Mouse (Mus musculus): ENCODE data around the gene Zer1.
"Not testable (repeated sequence)": the region's sequence is repeated elsewhere in the genome, so short reads cannot be mapped to it uniquely, and the experiment has no call there.

Zer1 gene

DNA sequence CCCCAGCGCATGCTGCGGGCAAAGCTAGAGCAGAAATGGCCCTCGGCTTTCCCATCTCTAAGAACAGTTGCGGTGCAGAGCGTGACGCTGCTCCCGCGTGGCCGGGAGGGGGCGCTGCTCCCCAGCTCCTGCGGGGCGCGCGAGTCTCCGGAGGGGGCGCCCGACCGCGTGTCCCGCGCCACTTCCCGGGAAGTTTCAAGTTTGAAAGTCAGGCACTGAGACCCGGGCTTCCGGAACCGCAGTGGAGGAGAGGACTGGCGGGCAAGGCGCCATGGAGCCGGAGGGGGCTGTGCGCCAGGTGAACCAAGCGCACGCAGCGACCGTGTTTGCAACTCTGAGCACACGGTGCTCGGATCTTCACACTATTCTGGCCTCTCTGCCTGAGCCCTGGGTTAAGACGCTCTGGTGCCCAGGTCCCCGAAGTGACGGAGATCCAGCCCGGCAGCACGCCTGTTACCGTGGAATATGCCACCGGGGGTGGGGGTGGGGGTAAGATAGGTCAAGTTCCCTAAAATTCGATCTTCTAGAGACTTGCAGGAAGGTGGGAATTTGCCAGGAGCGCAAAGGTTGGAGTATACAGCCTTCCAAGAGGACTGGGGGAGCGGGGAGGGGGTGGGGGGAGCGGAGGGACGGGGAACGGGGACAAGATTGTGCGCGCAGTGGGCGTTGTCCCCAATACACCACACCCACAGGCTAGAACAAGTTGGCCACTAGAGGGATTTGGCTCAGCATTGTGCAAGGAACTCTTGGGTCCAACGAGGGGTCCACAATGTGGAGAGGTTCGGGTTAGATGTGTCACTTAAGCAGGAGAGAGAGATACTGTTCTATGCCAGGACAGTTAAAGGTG is 46.7 kb downstream of the Zer1 start, which contains the start of gene Pkn3:
Gene Pkn3, plus strand, starts transcription at position 183 of the 847 bp plus-strand sequence.
- DNase-seq (ENCODE audit: low spot score in 2 of 2), result peak; percentile 58 to 70

DNA sequence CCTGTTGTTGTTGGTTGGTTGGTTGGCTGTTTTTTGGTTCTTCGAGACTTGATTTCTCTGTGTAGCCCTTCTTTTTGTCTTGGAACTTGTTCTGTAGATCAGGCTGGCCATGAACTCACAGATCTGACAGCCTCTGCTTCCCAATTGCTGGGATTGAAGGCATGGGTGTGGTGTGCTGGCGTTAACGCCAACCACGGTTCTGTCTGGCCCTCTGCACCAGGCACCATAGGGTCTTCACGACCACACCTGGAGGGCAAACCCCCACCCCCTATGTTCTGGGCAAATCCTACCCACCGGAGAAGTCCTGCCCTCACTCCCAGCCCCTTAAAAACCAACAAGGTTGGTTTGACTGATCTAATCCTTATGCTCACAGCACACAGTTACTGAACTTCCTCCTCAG is 47.4 kb downstream of the Zer1 start:
- no peak for DNase-seq (ENCODE audit: low spot score in 2 of 2)

DNA sequence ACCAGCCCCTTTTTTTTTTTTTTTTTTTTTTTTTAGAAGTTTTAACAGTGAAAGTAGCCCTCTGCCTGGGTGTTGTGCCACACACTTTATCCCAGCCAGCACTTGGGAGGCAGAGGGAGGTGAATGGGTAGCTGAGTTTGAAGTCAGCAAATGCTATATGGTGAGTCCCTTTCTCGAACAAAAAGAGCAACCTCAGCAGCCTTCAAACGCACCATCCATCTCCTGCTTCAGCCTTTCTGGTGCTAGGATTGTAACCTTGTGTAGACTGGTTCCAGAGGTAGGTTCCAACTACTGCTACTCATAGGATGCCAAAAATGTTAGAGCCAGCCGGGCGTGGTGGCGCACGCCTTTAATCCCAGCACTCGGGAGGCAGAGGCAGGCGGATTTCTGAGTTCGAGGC is 47.9 kb downstream of the Zer1 start:
- no peak for DNase-seq (ENCODE audit: low spot score in 2 of 2)

DNA sequence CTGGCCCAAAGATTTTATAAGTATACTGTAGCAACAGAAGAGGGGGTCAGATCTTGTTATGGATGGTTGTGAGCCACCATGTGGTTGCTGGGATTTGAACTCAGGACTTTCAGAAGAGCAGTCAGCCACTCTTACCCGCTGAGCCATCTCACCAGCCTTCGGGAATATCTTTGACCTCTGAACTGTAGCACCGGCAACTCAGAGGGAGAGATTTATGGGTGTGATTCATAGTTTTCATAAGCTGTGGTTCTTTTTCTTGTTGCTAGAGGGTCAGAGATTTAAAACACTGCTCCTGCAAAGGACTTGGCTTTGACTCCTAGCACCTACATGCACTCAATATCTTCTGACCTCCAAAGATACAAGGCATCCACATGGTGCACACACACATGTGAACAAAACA is 48.8 kb downstream of the Zer1 start:
- DNase-seq (ENCODE audit: low spot score in 2 of 2), result no peak

DNA sequence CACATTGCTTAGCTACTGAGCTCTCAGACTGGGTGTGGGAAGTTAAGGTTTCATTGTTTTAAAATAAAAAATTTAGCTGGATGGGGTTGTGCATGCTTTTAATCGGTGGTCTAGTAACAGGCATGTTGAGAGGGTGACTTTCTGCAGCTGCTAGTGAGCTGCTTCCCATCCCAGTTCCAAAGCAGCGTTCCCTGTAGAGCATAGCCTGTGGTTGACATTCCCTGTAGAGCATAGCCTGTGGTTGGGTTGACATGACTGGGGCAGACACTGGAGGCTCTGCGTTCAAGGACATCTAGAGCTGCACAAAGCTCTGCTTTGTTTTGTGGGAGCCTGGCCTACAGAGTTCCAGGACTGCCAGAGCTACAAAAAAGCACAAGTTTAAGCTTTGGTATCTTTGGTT is 51.1 kb downstream of the Zer1 start:
- DNase-seq (ENCODE audit: low spot score in 2 of 2), result no peak

DNA sequence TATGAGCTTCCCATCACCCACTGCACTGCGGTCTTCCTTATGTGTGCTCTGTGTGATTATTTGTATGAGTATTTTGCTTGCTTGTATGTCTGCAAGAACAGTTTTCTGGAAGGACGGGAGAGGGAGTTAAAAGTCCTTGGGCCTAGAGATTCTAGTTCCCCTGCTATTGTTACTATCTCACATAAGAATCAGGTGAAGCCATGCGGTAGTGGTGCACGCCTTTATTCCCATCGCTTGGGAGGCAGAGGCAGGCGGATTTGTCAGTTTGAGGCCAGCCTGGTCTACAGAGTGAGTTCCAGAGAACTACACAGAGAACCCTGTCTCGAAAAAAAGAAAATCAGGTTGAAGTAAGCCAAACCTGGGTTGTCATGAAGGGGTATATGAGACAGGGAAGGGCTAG is 51.5 kb downstream of the Zer1 start:
- DNase-seq (ENCODE audit: low spot score in 2 of 2), result no peak

DNA sequence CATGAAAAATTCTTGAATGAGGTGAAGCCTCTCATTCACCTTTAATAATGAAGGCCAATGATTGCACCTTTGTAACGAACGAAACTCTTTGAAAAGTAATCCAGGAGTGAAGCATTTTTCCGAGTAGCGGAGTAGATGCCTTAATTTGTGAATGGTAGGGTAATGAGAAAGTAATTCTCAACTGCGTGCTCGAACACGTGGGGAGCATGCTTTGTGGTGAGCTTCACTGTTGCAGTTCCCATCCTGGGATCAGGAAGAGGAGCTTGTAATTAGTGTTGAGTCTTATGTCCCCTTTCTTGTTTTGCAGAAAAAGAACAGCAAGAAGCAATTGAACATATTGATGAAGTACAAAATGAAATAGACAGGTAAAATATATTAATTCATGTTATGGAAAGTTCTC is 56.4 kb downstream of the Zer1 start:
- no peak for DNase-seq (ENCODE audit: low spot score in 2 of 2)

DNA sequence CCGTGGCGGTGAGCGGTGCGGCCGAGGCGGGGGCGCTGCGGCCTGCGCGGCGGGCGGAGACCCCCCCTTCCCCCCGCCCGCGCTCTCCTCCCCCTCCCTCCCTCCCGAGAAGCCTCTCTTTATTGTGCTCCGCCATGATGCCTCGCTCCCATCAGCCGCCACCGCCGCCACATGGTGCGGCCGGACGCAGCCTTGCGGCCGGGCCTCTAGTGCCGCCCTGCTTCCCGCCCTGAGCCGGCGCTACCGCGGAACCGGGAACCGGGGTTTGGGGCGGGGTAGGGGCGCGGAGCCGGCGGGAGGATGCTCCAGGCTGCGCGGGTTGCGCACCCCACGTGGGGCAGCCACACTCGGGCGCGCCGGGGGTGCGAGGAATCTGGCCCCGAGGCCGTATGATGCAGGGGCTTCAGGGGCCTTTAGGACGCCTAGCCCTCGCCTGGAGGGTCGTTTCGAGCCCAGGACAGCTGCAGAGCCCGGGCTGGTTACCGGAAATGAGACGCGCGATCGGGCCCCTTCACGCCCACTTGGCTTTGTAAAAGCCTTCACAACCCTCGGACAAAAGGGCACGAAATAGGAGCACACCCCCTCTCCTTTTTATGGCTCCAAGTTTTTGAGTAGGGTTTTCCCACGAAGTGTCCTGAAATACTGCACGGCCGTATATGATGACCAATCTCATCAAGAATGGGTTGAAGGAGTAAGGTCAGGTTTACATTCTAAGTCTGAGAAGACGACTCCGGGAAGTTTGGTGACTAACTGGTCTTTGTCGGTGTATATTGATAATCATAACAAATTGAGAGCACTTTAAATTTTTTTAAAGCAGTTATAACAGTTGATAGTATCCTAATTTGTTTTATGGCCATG is 57.1 kb downstream of the Zer1 start:
- peak in 1 of 2 experiments; percentile 34 for DNase-seq (ENCODE audit: low spot score in 2 of 2)

DNA sequence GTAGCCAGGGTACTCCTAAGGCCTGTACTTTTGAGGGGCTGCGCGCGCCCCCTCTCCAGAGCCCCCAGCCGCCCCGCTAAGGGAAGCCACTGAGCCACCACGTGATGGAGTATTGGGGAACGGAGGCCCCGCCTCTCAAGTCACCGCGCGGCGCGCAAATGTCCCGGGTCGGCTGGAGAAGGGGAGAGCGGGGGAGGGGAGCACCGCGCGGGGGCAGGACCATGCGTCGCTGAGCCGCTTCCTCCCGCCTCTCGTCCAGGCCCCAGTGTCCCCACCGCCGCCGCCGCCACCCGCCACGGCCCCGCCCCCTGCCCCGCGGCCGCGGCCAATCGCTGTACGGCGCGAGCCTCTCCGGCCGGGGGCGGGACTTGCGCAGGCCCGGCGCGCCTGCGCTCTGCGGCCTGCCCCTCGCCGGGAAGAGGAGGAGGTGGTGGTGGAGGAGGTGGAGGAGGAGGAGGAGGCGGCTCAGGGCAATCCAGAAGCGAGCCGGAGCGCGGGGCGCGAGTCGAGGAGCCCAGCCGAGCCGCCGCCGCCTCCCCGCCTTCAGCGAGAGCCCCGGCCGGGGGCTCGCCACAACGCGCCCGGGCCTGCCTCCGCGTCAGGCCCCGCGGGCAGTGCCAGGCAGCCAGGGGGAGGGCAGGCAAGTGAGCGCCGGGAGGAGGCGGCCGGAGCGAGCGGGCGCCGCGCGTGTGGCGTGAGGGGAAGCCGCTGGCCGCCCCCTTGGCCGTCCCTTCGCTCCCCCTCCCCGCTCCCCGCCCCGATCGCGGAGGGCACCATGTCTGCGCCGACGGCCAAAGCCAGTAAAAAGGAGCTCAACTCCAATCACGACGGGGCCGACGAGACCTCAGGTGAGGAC is 58.1 kb downstream of the Zer1 start:
- peak; percentile 85 to 87 for DNase-seq (ENCODE audit: low spot score in 2 of 2)

DNA sequence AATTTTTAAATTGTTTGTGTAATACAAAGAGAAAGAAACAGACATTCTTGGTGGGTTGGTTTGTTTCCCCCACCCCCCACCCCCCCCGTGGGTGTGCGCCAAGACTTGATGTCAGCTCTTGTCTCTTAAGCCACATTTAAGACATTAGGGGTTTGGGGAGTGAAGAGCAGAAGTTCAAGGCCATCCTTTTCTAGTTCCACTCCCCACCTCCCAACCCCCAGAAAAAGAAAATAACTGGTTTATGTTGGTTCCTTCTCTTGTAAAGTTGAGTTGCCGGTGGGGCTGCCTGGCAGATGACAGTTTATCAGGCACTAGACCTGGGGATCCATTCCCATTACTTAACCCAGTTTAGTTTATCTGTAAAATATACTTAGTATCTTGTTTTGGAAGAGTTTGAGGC is 60.1 kb downstream of the Zer1 start:
- DNase-seq (ENCODE audit: low spot score in 2 of 2), result no peak

DNA sequence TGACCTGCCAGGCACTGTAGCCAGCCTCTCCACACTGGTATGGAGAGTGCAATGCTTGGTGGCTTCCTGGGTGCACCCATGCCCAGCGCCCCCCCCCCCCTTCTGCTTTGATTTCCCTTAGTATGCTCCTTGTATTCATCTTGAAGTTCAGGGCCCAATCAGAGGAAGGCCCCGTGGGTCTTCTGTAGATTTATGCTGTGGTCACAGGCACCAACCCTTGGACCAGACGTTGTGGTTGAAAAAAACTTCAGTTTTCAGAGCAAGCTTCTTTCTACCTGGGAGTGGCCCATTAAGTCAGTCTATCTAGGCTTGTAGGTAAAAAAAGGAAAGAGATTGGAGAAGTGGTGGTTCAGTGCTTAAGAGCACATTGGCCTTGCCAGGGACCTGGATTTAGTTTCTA is 60.6 kb downstream of the Zer1 start:
- DNase-seq (ENCODE audit: low spot score in 2 of 2), result no peak

DNA sequence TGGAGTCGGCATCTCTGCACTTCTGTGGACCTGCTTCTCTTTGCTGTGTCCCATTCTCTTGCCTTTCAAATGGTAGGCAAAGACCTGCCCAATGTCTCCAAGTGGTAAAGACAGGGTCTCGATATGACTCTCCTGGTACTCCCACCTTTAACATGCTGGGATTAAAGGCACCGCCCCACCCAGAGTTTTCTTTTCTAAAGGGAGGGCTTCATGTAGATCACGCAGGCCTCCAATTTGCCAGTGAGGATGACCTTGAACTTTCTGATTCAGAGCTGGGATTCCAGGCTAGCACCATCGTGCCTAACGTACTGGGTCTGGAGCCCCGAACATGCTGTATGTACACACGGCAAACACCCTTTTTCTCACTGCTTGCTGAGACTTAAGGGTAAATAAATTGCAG is 61.1 kb downstream of the Zer1 start:
- DNase-seq (ENCODE audit: low spot score in 2 of 2), result no peak

DNA sequence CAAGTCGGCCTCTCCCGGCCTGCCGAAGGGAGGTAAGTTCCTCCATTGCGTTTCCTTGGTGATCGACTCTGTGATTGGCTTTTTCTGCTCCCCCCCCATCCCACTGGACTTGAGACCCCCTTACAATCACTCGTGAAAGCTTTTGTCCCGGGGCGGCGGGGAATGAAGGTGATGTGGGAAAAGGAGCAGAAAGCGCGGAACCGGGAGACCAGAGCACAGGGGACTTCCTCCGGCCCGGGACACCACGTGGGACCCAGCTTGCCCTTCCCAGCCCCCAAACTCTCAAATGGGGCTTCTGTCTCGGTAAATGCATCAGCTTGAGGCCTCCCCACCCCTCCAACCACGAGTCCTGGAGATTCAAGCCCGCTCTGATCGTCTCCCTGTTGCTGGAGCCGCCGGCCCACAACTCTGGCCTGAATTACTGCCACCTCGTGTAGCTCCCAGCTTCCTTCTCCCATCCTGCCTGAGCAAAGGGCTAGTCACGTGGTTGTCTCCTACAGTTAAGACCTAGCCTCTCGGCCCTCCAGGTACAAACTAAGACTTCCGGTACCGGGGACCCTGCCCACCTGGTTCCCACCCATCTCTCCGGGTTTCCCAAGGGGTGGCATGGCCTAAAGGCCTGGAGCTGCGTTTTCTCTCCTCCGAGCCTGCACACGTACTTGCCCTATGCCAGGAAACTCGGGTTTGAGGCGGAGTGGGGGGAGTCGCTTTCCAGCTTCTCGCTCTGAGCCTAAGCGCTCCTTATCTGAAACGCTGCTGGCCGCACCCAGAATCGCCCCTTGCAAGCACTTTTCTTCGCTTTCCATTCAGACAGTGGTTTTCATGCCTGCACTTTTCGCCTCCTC is 61.9 kb downstream of the Zer1 start:
- DNase-seq (ENCODE audit: low spot score in 2 of 2), result peak in 1 of 2 experiments; percentile 21

DNA sequence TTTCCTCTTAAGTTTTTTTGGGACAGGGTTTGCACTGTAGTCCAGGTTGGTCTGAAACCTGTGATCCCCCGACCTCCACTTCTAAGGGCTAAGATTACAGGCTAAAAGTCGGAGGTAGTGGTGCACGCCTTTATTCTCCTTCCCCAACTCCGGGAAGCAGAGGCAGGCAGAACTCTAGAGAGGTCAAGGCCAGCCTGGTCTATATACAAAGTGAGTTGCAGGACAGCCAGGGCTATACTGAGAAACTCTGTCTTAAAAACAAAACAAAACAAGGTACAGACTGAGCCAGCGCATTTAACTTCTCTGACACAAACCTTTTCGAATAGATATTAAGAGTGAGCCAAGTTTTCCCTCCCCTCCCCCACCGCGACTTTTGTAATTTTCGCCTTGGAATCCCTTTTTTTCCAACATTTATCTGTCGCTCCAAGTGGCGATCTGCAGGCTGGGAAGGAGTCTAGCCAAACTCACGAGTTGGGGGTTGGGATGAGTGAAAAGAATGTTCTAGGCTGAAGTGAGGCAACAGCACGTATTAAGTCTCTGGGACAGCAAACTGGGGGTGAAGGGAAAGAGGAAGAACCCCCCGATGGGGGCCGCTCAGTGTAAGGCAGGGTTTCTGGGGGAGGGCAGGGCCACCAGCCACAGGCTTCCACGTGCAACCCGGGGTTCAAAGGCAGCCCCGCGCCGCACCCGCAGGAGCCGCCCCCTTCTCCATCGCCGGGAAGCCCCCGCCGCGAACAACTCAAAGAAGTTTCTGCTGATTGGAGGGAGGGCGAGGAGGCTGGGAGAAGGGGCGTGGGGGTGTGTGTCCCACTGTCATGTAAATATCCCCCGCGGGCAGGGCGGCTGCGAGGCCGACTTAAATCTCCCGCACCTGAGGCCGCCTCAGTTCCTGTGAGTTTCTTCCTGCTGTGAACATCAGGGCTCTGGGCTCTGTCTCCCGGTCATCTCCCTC is 62.9 kb downstream of the Zer1 start:
- DNase-seq (ENCODE audit: low spot score in 2 of 2), result no peak

DNA sequence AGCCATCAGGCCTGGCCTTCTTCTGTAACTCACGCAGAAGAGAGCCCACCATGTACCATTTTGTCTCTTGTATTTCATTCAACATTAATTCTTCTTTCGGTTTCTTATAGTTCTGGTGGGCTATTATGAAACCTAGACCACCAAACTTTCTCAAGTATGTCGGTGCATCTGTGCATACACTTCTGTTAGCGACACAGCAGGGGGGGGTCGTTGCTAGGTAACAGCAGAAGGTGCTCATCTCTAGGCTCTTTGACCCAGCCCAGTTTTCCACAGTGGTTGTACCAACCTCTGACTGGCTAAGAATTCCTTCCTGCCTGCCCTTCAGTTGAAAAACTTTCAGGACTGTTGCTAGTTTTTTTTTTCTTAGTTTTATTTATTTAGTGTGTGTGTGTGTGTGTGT is 66.0 kb downstream of the Zer1 start:
- no peak for DNase-seq (ENCODE audit: low spot score in 2 of 2)

DNA sequence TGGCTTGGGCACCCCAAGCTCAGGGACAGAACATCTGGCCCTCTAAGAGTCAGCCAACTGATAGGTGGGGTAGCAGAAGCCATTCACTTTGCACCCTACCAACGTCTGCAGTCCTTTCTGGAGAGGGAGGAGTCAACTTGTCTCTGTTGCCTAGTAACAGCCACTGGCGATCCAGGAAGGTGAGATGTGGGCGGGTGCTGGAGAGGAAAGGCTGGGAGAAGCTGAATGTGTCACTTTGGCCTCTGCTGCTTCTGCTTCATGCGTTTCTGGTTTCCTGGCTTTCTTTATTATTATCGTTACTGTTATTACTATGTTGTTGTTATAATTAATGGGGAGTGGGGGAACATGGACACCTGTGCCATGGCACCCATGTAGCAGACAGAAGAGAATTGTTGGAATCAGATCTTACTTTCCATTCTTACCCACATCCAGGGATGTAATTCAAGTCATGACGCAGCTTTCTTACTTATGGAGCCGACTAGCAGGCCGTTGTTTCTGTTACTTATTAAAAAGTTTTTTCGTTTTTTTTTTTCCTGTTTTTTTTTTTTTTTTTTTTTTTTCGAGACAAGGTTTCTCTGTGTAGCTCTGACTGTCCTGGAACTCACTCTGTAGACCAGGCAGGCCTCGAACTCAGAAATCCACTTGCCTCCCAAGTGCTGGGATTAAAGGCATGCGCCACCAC is 67.0 kb downstream of the Zer1 start, which contains the start of gene Set:
Gene Set, plus strand, starts transcription at position 156 of the 682 bp plus-strand sequence.
- DNase-seq (ENCODE audit: low spot score in 2 of 2), result no peak

DNA sequence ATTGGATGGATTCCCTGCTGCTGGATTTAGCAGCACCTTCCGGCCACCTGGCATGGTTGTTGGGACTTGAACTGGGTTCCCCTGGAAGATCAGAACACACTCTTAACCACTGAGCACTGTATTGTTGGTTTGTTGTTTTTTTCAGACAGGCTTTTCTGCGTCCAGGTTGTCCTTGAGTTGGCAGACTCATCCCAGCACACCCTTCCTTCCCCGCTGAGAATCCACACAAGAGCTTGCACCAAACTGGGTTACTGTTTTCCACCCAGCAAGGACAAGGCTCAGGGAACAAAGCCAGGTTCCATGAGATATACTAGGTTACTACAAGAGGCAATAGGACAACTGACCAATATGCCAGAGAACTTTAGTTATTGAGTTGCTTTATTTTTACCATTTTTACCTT is 67.6 kb downstream of the Zer1 start:
- no peak for DNase-seq (ENCODE audit: low spot score in 2 of 2)

DNA sequence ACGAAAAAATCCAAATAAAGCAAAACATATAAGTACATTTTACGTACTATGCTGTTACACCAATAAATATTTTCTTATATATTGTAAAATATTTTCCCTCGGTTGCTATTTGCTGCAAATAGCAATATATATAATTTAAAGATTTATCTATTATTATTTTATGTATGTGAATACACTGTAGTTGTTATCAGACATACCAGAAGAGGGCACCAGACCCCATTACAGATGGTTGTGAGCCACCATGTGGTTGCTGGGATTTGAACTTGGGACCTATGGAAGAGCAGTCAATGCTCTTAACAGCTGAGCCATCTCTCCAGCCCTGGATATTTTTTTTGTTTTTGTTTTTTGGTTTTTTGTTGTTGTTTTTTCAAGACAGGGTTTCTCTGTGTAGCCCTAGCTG is 69.1 kb downstream of the Zer1 start:
- not testable (repeated sequence) for DNase-seq (ENCODE audit: low spot score in 2 of 2)

All from frontal cortex, postnatal 14 days (tissue).